Mouse (Mus musculus) CH12.LX (cell line): ENCODE measurements at regions not wholly inside any gene's neighbourhood (a gene's known extent, or its start where the extent isn't known, plus 50 kb on each side); places are given as distances from the start of the nearest gene placed in this dataset.

Experiments
- DNase-seq: peaks from one replicate; pipeline ENCODE4 v3.0.0-alpha.2; 2013; ENCODE audit errors: extremely low read depth
- H3K27ac ChIP-seq: 2 replicates; pipeline ENCODE4 v1.5.1; 2012; ENCODE audit warnings: low read depth, mild to moderate bottlenecking, control low read depth, moderate library complexity; ENCODE audit not compliant: insufficient read depth
- H3K27me3 ChIP-seq: replicated peaks from 2 replicates; pipeline ENCODE3; 2012; ENCODE audit warnings: inconsistent platforms
- H3K36me3 ChIP-seq, 2 experiments: replicated peaks in 1 of 2; 2 replicates each; pipeline versions ENCODE3 to v1.6.1; 2012; ENCODE audit warnings: inconsistent platforms in 1 of 2, low read length in 1 of 2, mild to moderate bottlenecking in 1 of 2, mixed read lengths in 1 of 2, moderate library complexity in 1 of 2; ENCODE audit not compliant: control insufficient read depth in 1 of 2, insufficient read depth in 1 of 2
- H3K4me1 ChIP-seq, 2 experiments: 2 replicates each; pipeline ENCODE4 v1.6.1; 2012; ENCODE audit warnings: inconsistent platforms in 1 of 2, moderate library complexity in 1 of 2; ENCODE audit not compliant: insufficient read depth in 2 of 2, control insufficient read depth in 1 of 2
- H3K4me2 ChIP-seq: 2 replicates; pipeline ENCODE4 v1.6.1; 2012; ENCODE audit warnings: low read depth, mild to moderate bottlenecking, control low read depth; ENCODE audit not compliant: poor library complexity, insufficient read depth, severe bottlenecking
- H3K4me3 ChIP-seq, 3 experiments: fragments of 150-350 bp in 1 of 3; sonication (generic) in 1 of 3; replicated peaks in 1 of 3; 2 replicates each; pipeline versions ENCODE3 to v1.5.1; 2011 to 2012; ENCODE audit warnings: low read depth in 2 of 3, low read length in 2 of 3, mild to moderate bottlenecking in 2 of 3, moderate library complexity in 2 of 3, control low read depth in 1 of 3, improper control_type of control experiment in 1 of 3, inconsistent platforms in 1 of 3, mixed read lengths in 1 of 3; ENCODE audit not compliant: poor library complexity in 1 of 3
- H3K79me2 ChIP-seq: replicated peaks from 2 replicates; pipeline ENCODE4 v1.6.1; 2012; ENCODE audit warnings: mild to moderate bottlenecking, moderate library complexity; ENCODE audit not compliant: control insufficient read depth, poor library complexity, insufficient read depth, severe bottlenecking; ENCODE audit errors: extremely low read depth
- H3K9ac ChIP-seq: 2 replicates; pipeline ENCODE4 v1.6.1; 2012; ENCODE audit warnings: low read depth, mild to moderate bottlenecking, control low read depth, moderate library complexity; ENCODE audit not compliant: insufficient read depth
- H3K9me3 ChIP-seq: replicated peaks from 2 replicates; pipeline ENCODE3; 2012; ENCODE audit warnings: low read length, inconsistent platforms, mixed read lengths
- BHLHE40 ChIP-seq: IDR thresholded peaks from 2 replicates; pipeline ENCODE4 v1.6.1; 2011; ENCODE audit warnings: mild to moderate bottlenecking, low read depth, low read length, improper control_type of control experiment
- CTCF ChIP-seq, 2 experiments: IDR thresholded peaks in 1 of 2; conservative IDR thresholded peaks in 1 of 2; 2 replicates each; pipeline ENCODE4 v1.5.1; 2011 to 2012; ENCODE audit warnings: low read depth in 2 of 2, low read length in 2 of 2, improper control_type of control experiment in 1 of 2, inconsistent platforms in 1 of 2, mild to moderate bottlenecking in 1 of 2, moderate library complexity in 1 of 2
- E2F4 ChIP-seq: IDR thresholded peaks from 2 replicates; pipeline ENCODE4 v1.6.1; 2011; ENCODE audit warnings: low read depth, low read length, improper control_type of control experiment; ENCODE audit not compliant: insufficient replicate concordance
- ELF1 ChIP-seq: IDR thresholded peaks from 2 replicates; pipeline ENCODE4 v1.6.1; 2014; ENCODE audit warnings: low read depth, mild to moderate bottlenecking, inconsistent platforms, low read length, improper control_type of control experiment
- ETS1 ChIP-seq: conservative IDR thresholded peaks from 2 replicates; pipeline ENCODE4 v1.6.1; 2012; ENCODE audit warnings: low read depth, mild to moderate bottlenecking, inconsistent platforms, low read length, improper control_type of control experiment, moderate library complexity
- HCFC1 ChIP-seq: IDR thresholded peaks from 2 replicates; pipeline ENCODE4 v1.6.1; 2012; ENCODE audit warnings: low read depth, mild to moderate bottlenecking, inconsistent platforms, low read length, improper control_type of control experiment
- IRF4 ChIP-seq: IDR thresholded peaks from 2 replicates; pipeline ENCODE4 v1.6.1; 2014; ENCODE audit warnings: low read depth, mild to moderate bottlenecking, inconsistent platforms, low read length, improper control_type of control experiment
- JUN ChIP-seq: IDR thresholded peaks from 2 replicates; pipeline ENCODE4 v1.6.1; 2011; ENCODE audit warnings: low read depth, mild to moderate bottlenecking, low read length, improper control_type of control experiment, moderate library complexity; ENCODE audit not compliant: insufficient read depth
- JUND ChIP-seq: conservative IDR thresholded peaks from 2 replicates; pipeline ENCODE4 v1.6.1; 2011; ENCODE audit warnings: low read depth, low read length, improper control_type of control experiment
- MEF2A ChIP-seq: IDR thresholded peaks from 2 replicates; pipeline ENCODE4 v1.6.1; 2014; ENCODE audit warnings: low read depth, mild to moderate bottlenecking, inconsistent platforms, low read length, improper control_type of control experiment, borderline replicate concordance
- MXI1 ChIP-seq: IDR thresholded peaks from 2 replicates; pipeline ENCODE4 v1.6.1; 2011; ENCODE audit warnings: mild to moderate bottlenecking, low read depth, low read length, improper control_type of control experiment
- MYC ChIP-seq: IDR thresholded peaks from 2 replicates; pipeline ENCODE4 v1.6.1; 2011; ENCODE audit warnings: low read depth, mild to moderate bottlenecking, improper control_type of control experiment, low read length
- POLR2A ChIP-seq: IDR thresholded peaks from 2 replicates; pipeline ENCODE4 v1.6.1; 2011; ENCODE audit warnings: low read depth, mild to moderate bottlenecking, improper control_type of control experiment, low read length
- POLR2AphosphoS2 ChIP-seq: IDR thresholded peaks from 2 replicates; pipeline ENCODE4 v1.6.1; 2011; ENCODE audit warnings: low read depth, low read length, improper control_type of control experiment
- RAD21 ChIP-seq: IDR thresholded peaks from 2 replicates; pipeline ENCODE4 v1.6.1; 2011; ENCODE audit warnings: low read depth, mild to moderate bottlenecking, low read length, improper control_type of control experiment, moderate library complexity
- RCOR1 ChIP-seq: conservative IDR thresholded peaks from 2 replicates; pipeline ENCODE4 v1.6.1; 2012; ENCODE audit warnings: low read depth, mild to moderate bottlenecking, inconsistent platforms, low read length, improper control_type of control experiment
- SIN3A ChIP-seq: IDR thresholded peaks from 2 replicates; pipeline ENCODE4 v1.6.1; 2012; ENCODE audit warnings: low read length, improper control_type of control experiment, inconsistent platforms
- SMC3 ChIP-seq: IDR thresholded peaks from 2 replicates; pipeline ENCODE4 v1.6.1; 2011; ENCODE audit warnings: low read depth, low read length, improper control_type of control experiment
- TCF12 ChIP-seq: IDR thresholded peaks from 2 replicates; pipeline ENCODE4 v1.6.1; 2014; ENCODE audit warnings: low read depth, mild to moderate bottlenecking, inconsistent platforms, low read length, improper control_type of control experiment
- UBTF ChIP-seq: IDR thresholded peaks from 2 replicates; pipeline ENCODE4 v1.6.1; 2012; ENCODE audit warnings: low read depth, mild to moderate bottlenecking, inconsistent platforms, low read length, improper control_type of control experiment, moderate library complexity
- USF1 ChIP-seq: IDR thresholded peaks from 2 replicates; pipeline ENCODE4 v1.6.1; 2014; ENCODE audit warnings: low read depth, mild to moderate bottlenecking, inconsistent platforms, low read length, improper control_type of control experiment
- USF2 ChIP-seq: conservative IDR thresholded peaks from 2 replicates; pipeline ENCODE4 v1.6.1; 2011; ENCODE audit warnings: low read depth, low read length, improper control_type of control experiment
- ZC3H11A ChIP-seq: IDR thresholded peaks from 2 replicates; pipeline ENCODE4 v1.6.1; 2012; ENCODE audit warnings: low read depth, mild to moderate bottlenecking, inconsistent platforms, low read length, improper control_type of control experiment
- ZMIZ1 ChIP-seq: IDR thresholded peaks from 2 replicates; pipeline ENCODE4 v1.6.1; 2012; ENCODE audit warnings: low read depth, mild to moderate bottlenecking, inconsistent platforms, low read length, improper control_type of control experiment
- dilution Hi-C: fragments of 300-500 bp; cut with MboI; formaldehyde crosslinking; loops from 2 replicates; pipeline ENCODE4 v1.14.3; 2020; ENCODE audit warnings: low sequenced_read_pairs; ENCODE audit not compliant: extremely low pct_unique_long_range_greater_than_20kb, extremely low pct_ligation_motif_present
- in situ Hi-C: fragments of 300-500 bp; cut with MboI; formaldehyde crosslinking; loops from 3 replicates; pipeline ENCODE4 v1.14.3; 2019; ENCODE audit warnings: low sequenced_read_pairs, low pct_ligation_motif_present, low pct_unique_long_range_greater_than_20kb, mixed read lengths

DNA sequence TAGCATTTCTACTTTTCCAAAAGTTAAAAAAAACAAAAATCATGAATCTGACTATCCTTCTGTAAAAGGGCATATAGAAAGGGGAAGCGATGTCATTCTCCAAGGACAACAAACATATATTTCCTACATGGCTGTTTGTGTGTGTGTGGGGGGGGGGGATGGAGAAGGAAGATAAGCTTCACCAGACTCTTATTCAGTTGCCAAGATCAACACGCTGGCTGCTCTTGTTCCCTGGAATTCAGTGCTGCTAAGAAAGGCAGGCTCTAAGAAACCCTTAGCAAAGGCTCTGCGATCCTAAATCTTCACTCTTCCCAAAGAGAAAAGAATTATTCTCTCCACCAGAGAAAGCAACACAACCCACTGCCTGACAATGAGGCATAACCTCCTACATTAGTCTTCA lies 126.4 kb downstream of the Ahr start:
- no peaks in the 10 kb centered on the region for H3K27me3 ChIP-seq
- no peak overlapping the region for H3K9ac ChIP-seq
- in situ Hi-C loops = no loop called here
- no peaks in the 10 kb centered on the region for H3K79me2 ChIP-seq
- H3K4me1 ChIP-seq = peaks cover 0 to 5% of the 10 kb centered on the region in 2 experiments; a peak in 2 of 4 replicates
- TF ChIP-seq POLR2AphosphoS2 (no peak), UBTF (no peak), TCF12 (no peak), MYC (no peak), ZC3H11A (no peak), MXI1 (no peak), USF2 (no peak), MEF2A (no peak)
- TF ChIP-seq, all 38 proteins: peak for 0
- no peaks in the 10 kb centered on the region for H3K9me3 ChIP-seq
- no peak overlapping the region for H3K4me3 ChIP-seq
- H3K36me3 ChIP-seq = no peaks in the 10 kb centered on the region
- H3K4me2 ChIP-seq = peak overlapping the region; percentile 67; the same call in 1 of the 2 replicates
- DNase-seq = no peak
- no peak overlapping the region for H3K27ac ChIP-seq
- dilution Hi-C loops = no loop called here

DNA sequence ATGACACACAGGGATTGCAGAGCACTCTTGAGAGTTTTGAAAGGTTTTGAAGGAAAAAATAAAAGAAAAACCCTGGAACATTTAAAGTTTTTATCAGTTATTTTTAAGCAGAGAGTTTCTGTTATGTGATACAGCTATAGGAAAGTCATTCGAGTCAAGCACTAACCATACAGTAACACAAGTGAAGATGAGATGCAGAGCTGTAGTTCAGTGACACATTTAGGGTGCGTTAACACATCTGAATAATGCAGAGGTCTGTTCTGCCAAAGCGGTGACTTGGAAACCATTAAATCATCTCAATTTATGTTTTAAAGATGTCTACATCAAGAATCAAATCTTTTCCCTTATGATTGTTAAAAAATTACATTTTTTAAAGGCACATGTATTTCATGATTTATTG lies 126.8 kb downstream of the Ahr start:
- no peaks in the 10 kb centered on the region for H3K27me3 ChIP-seq
- no peak overlapping the region for H3K4me2 ChIP-seq
- H3K27ac ChIP-seq = no peak overlapping the region
- no peaks in the 10 kb centered on the region for H3K79me2 ChIP-seq
- H3K9me3 ChIP-seq = no peaks in the 10 kb centered on the region
- H3K4me3 ChIP-seq = no peak overlapping the region
- H3K4me1 ChIP-seq = peaks cover 0 to 2% of the 10 kb centered on the region in 2 experiments; a peak in 1 of 4 replicates
- no peak overlapping the region for H3K9ac ChIP-seq
- H3K36me3 ChIP-seq = no peaks in the 10 kb centered on the region
- dilution Hi-C loops = no loop called here
- no peak for TF ChIP-seq SMC3
- no peak for TF ChIP-seq BHLHE40
- TF ChIP-seq IRF4 = no peak
- no peak for TF ChIP-seq JUN
- no peak for TF ChIP-seq RCOR1
- TF ChIP-seq USF2 = no peak
- no peak for TF ChIP-seq POLR2AphosphoS2
- no peak for TF ChIP-seq ZMIZ1
- no peak for TF ChIP-seq MEF2A
- TF ChIP-seq CTCF (conservative IDR thresholded peaks at IDR 0.05 in 1 of 2, IDR thresholded peaks at IDR 0.05 in 1 of 2; ENCODE audit: low read depth in 2 of 2, low read length in 2 of 2) = no peak
- TF ChIP-seq POLR2A = no peak
- no peak for TF ChIP-seq HCFC1
- TF ChIP-seq USF1 = no peak
- TF ChIP-seq ELF1 = no peak
- TF ChIP-seq JUND = no peak
- TF ChIP-seq ETS1 = no peak
- no peak for TF ChIP-seq E2F4
- TF ChIP-seq RAD21 = no peak
- no peak for TF ChIP-seq SIN3A
- in situ Hi-C loops = no loop called here
- DNase-seq = no peak
